Mouse (Mus musculus): ENCODE data around the gene Banf2. TPM values are rescaled to one million over a fixed set of nuclear protein-coding genes. Genes with fewer than 3 reads are reported as not detected.

Gene Banf2
- polyA plus RNA-seq, 1 experiment from 2014 or later, result not detected

- no peaks in the 10 kb centered on the region; the same call in 1 of the 2 replicates for H3K4me1 ChIP-seq (replicated peaks; ENCODE audit: control insufficient read depth, insufficient read depth, low read length)
- DNase-seq (ENCODE audit: low spot score), result no peak
- no peak overlapping the region for H3K9ac ChIP-seq (ENCODE audit: low read depth, low read length)
- no peaks in the 10 kb centered on the region for H3K9me3 ChIP-seq (ENCODE audit: control insufficient read depth, low read length)
- H3K27me3 ChIP-seq (replicated peaks; ENCODE audit: control insufficient read depth, insufficient read depth, low read length), result no peaks in the 10 kb centered on the region
- H3K4me2 ChIP-seq, result no peak overlapping the region
- ATAC-seq (replicated peaks; ENCODE audit: low FRiP score), result no peak
- 69% methylated on average over 4 of the region's 4 CpGs for WGBS
- no peaks in the 10 kb centered on the region for H3K36me3 ChIP-seq (ENCODE audit: control insufficient read depth, insufficient read depth, low read length)
- no peak overlapping the region for H3K27ac ChIP-seq (ENCODE audit: low read depth, low read length)
- no peak overlapping the region for H3K4me3 ChIP-seq (ENCODE audit: low read depth, low read length)
Measured at GRCm38 (mm10) chr2:144069663-144070062, 36.8 kb downstream of the Banf2 start.

- DNase-seq (ENCODE audit: low spot score) (no peak), ATAC-seq (replicated peaks; ENCODE audit: low FRiP score) (no peak)
- Histone ChIP-seq H3K9ac (ENCODE audit: low read depth, low read length) (no peak overlapping the region), H3K27me3 (replicated peaks; ENCODE audit: control insufficient read depth, insufficient read depth, low read length) (no peaks in the 10 kb centered on the region), H3K9me3 (ENCODE audit: control insufficient read depth, low read length) (no peaks in the 10 kb centered on the region), H3K4me1 (replicated peaks; ENCODE audit: control insufficient read depth, insufficient read depth, low read length) (no peaks in the 10 kb centered on the region; the same call in 1 of the 2 replicates), H3K4me3 (ENCODE audit: low read depth, low read length) (no peak overlapping the region), H3K27ac (ENCODE audit: low read depth, low read length) (no peak overlapping the region), H3K36me3 (ENCODE audit: control insufficient read depth, insufficient read depth, low read length) (no peaks in the 10 kb centered on the region), H3K4me2 (no peak overlapping the region)
- 60% methylated on average over 7 of the region's 7 CpGs for WGBS
Measured at GRCm38 (mm10) chr2:144070479-144070878, 37.6 kb downstream of the Banf2 start.

GRCm38 (mm10) chr2:144072642-144073041 lies 39.8 kb downstream of the Banf2 start:
- Histone ChIP-seq H3K9ac (ENCODE audit: low read depth, low read length) (no peak overlapping the region), H3K36me3 (ENCODE audit: control insufficient read depth, insufficient read depth, low read length) (no peaks in the 10 kb centered on the region), H3K27ac (ENCODE audit: low read depth, low read length) (no peak overlapping the region), H3K4me3 (ENCODE audit: low read depth, low read length) (no peak overlapping the region), H3K4me2 (no peak overlapping the region), H3K27me3 (replicated peaks; ENCODE audit: control insufficient read depth, insufficient read depth, low read length) (no peaks in the 10 kb centered on the region), H3K9me3 (ENCODE audit: control insufficient read depth, low read length) (no peaks in the 10 kb centered on the region), H3K4me1 (replicated peaks; ENCODE audit: control insufficient read depth, insufficient read depth, low read length) (no peaks in the 10 kb centered on the region; the same call in 1 of the 2 replicates)
- WGBS, result 61% methylated on average over 7 of the region's 7 CpGs
- no peak for ATAC-seq (replicated peaks; ENCODE audit: low FRiP score)
- no peak for DNase-seq (ENCODE audit: low spot score)

- WGBS, result 92% methylated on average over 5 of the region's 5 CpGs
- Histone ChIP-seq H3K4me2 (no peak overlapping the region), H3K27me3 (replicated peaks; ENCODE audit: control insufficient read depth, insufficient read depth, low read length) (no peaks in the 10 kb centered on the region), H3K27ac (ENCODE audit: low read depth, low read length) (no peak overlapping the region), H3K36me3 (ENCODE audit: control insufficient read depth, insufficient read depth, low read length) (no peaks in the 10 kb centered on the region), H3K9ac (ENCODE audit: low read depth, low read length) (no peak overlapping the region), H3K4me3 (ENCODE audit: low read depth, low read length) (no peak overlapping the region), H3K9me3 (ENCODE audit: control insufficient read depth, low read length) (no peaks in the 10 kb centered on the region), H3K4me1 (replicated peaks; ENCODE audit: control insufficient read depth, insufficient read depth, low read length) (no peaks in the 10 kb centered on the region; the same call in 1 of the 2 replicates)
- no peak for DNase-seq (ENCODE audit: low spot score)
- no peak for ATAC-seq (replicated peaks; ENCODE audit: low FRiP score)
Measured at GRCm38 (mm10) chr2:144074059-144074458, 41.2 kb downstream of the Banf2 start.

- no peak for DNase-seq (ENCODE audit: low spot score)
- Histone ChIP-seq H3K36me3 (ENCODE audit: control insufficient read depth, insufficient read depth, low read length) (no peaks in the 10 kb centered on the region), H3K27me3 (replicated peaks; ENCODE audit: control insufficient read depth, insufficient read depth, low read length) (no peaks in the 10 kb centered on the region), H3K9ac (ENCODE audit: low read depth, low read length) (no peak overlapping the region), H3K4me3 (ENCODE audit: low read depth, low read length) (no peak overlapping the region), H3K27ac (ENCODE audit: low read depth, low read length) (no peak overlapping the region), H3K4me2 (no peak overlapping the region), H3K4me1 (replicated peaks; ENCODE audit: control insufficient read depth, insufficient read depth, low read length) (no peaks in the 10 kb centered on the region; the same call in 1 of the 2 replicates), H3K9me3 (ENCODE audit: control insufficient read depth, low read length) (no peaks in the 10 kb centered on the region)
- ATAC-seq (replicated peaks; ENCODE audit: low FRiP score), result no peak
- WGBS, result 69% methylated on average over 2 of the region's 2 CpGs
Measured at GRCm38 (mm10) chr2:144076625-144077024, 43.8 kb downstream of the Banf2 start.

- H3K4me2 ChIP-seq, result no peak overlapping the region
- H3K27ac ChIP-seq (ENCODE audit: low read depth, low read length), result no peak overlapping the region
- H3K4me1 ChIP-seq (replicated peaks; ENCODE audit: control insufficient read depth, insufficient read depth, low read length), result no peaks in the 10 kb centered on the region
- H3K36me3 ChIP-seq (ENCODE audit: control insufficient read depth, insufficient read depth, low read length), result no peaks in the 10 kb centered on the region
- H3K9ac ChIP-seq (ENCODE audit: low read depth, low read length), result no peak overlapping the region
- no peak overlapping the region for H3K4me3 ChIP-seq (ENCODE audit: low read depth, low read length)
- ATAC-seq (replicated peaks; ENCODE audit: low FRiP score), result no peak
- H3K9me3 ChIP-seq (ENCODE audit: control insufficient read depth, low read length), result no peaks in the 10 kb centered on the region
- H3K27me3 ChIP-seq (replicated peaks; ENCODE audit: control insufficient read depth, insufficient read depth, low read length), result no peaks in the 10 kb centered on the region
- WGBS, result 67% methylated on average over 3 of the region's 3 CpGs
- DNase-seq (ENCODE audit: low spot score), result no peak
Measured at GRCm38 (mm10) chr2:144078897-144079296, 46.0 kb downstream of the Banf2 start.

GRCm38 (mm10) chr2:144086183-144086847 lies 53.5 kb downstream of the Banf2 start:
- peaks cover 4% of the 10 kb centered on the region for H3K4me1 ChIP-seq (replicated peaks; ENCODE audit: control insufficient read depth, insufficient read depth, low read length)
- 26% methylated on average over 18 of the region's 18 CpGs for WGBS
- H3K4me3 ChIP-seq (ENCODE audit: low read depth, low read length), result no peak overlapping the region
- DNase-seq (ENCODE audit: low spot score), result no peak
- no peak overlapping the region for H3K27ac ChIP-seq (ENCODE audit: low read depth, low read length)
- H3K9me3 ChIP-seq (ENCODE audit: control insufficient read depth, low read length), result no peaks in the 10 kb centered on the region
- H3K36me3 ChIP-seq (ENCODE audit: control insufficient read depth, insufficient read depth, low read length), result no peaks in the 10 kb centered on the region
- H3K27me3 ChIP-seq (replicated peaks; ENCODE audit: control insufficient read depth, insufficient read depth, low read length), result no peaks in the 10 kb centered on the region
- ATAC-seq (replicated peaks; ENCODE audit: low FRiP score), result no peak
- no peak overlapping the region for H3K9ac ChIP-seq (ENCODE audit: low read depth, low read length)
- no peak overlapping the region for H3K4me2 ChIP-seq

- Histone ChIP-seq H3K4me1 (replicated peaks; ENCODE audit: control insufficient read depth, insufficient read depth, low read length) (peaks cover 4% of the 10 kb centered on the region), H3K27ac (ENCODE audit: low read depth, low read length) (no peak overlapping the region), H3K27me3 (replicated peaks; ENCODE audit: control insufficient read depth, insufficient read depth, low read length) (no peaks in the 10 kb centered on the region), H3K9ac (ENCODE audit: low read depth, low read length) (no peak overlapping the region), H3K4me3 (ENCODE audit: low read depth, low read length) (no peak overlapping the region), H3K4me2 (no peak overlapping the region), H3K9me3 (ENCODE audit: control insufficient read depth, low read length) (no peaks in the 10 kb centered on the region), H3K36me3 (ENCODE audit: control insufficient read depth, insufficient read depth, low read length) (no peaks in the 10 kb centered on the region)
- DNase-seq (ENCODE audit: low spot score) (no peak), ATAC-seq (replicated peaks; ENCODE audit: low FRiP score) (no peak)
- 50% methylated on average over 9 of the region's 9 CpGs for WGBS
Measured at GRCm38 (mm10) chr2:144087899-144088584, 55.2 kb downstream of the Banf2 start.

GRCm38 (mm10) chr2:144092767-144093166 lies 59.9 kb downstream of the Banf2 start:
- ATAC-seq (replicated peaks; ENCODE audit: low FRiP score), result no peak
- WGBS, result 69% methylated on average over 4 of the region's 4 CpGs

More at GRCm38 (mm10) chr2:144092767-144093166, 59.9 kb downstream of the Banf2 start:
- Histone ChIP-seq H3K9ac (ENCODE audit: low read depth, low read length) (no peak overlapping the region), H3K36me3 (ENCODE audit: control insufficient read depth, insufficient read depth, low read length) (no peaks in the 10 kb centered on the region), H3K4me1 (replicated peaks; ENCODE audit: control insufficient read depth, insufficient read depth, low read length) (no peaks in the 10 kb centered on the region), H3K27ac (ENCODE audit: low read depth, low read length) (no peak overlapping the region), H3K4me2 (no peak overlapping the region), H3K27me3 (replicated peaks; ENCODE audit: control insufficient read depth, insufficient read depth, low read length) (no peaks in the 10 kb centered on the region), H3K9me3 (ENCODE audit: control insufficient read depth, low read length) (no peaks in the 10 kb centered on the region), H3K4me3 (ENCODE audit: low read depth, low read length) (no peak overlapping the region)
- no peak for DNase-seq (ENCODE audit: low spot score)

Measured in liver, embryonic 11.5 days (tissue).